Mouse (Mus musculus): ENCODE data around the gene Tbata.

GRCm38 (mm10) chr10:61203930-61204329 lies 32.2 kb downstream of the Tbata start:
- TF ChIP-seq GATA1 (IDR thresholded peaks at IDR 0.05; ENCODE audit: borderline replicate concordance, low read length) (no peak), FLI1 (IDR thresholded peaks at IDR 0.05; ENCODE audit: low read length) (no peak)

Measured in megakaryocyte, embryonic 14.5 days (primary cell).